Mouse (Mus musculus): ENCODE data around the gene Fbxl20. TPM values are rescaled to one million over a fixed set of nuclear protein-coding genes. Genes with fewer than 3 reads are reported as not detected.

Fbxl20 gene
- total RNA-seq, 1 experiment from 2014 or later, result 26.2 TPM

DNA sequence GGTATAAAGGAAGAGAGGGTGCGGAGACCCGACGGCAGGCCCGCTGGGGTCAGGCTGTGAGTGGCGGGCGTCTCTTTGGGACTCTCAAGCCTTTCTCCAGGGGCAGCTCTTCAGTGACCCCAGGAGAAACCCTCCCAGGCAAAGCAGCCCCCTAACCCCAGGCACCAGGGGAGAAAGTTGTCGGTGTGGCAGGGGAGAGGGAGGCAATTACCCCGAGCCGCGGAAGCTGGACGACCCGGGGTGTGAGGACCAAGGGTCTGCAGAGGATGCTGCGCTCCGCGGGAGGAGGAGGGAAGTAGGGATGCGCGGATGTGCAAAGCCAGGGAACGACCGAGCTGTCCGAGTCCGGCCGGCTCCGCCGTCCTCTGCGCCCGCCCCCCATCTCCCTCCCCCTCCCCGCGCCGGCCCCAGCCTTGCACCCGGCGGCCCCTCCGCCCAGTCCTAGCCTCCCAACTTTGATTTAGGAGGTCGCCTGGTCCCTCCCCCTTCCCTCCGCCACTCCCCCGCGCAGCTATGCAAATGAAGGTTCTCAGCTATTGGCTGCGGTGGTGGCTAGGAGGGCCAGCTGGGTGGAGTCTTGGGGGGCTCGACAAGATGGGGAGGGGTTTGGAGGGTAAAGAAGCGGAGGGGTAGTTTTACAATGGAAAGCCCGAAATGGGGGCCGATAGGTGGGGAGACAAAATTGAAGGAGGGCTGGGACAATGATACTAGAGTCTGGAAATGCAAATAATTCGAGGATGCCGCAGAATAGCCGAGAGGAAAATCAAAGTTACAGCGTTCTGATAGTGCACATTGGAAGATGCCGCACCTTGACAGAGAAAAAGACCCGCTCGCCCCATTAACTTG is 97.0 kb downstream of the Fbxl20 start, which contains the start of gene Stac2:
Stac2 (minus strand) TSS at position 474 of the 846 bp plus-strand sequence.
- ATAC-seq (replicated peaks; ENCODE audit: insufficient number of reproducible peaks, low FRiP score, low TSS enrichment, poor library complexity, severe bottlenecking), result no peak

DNA sequence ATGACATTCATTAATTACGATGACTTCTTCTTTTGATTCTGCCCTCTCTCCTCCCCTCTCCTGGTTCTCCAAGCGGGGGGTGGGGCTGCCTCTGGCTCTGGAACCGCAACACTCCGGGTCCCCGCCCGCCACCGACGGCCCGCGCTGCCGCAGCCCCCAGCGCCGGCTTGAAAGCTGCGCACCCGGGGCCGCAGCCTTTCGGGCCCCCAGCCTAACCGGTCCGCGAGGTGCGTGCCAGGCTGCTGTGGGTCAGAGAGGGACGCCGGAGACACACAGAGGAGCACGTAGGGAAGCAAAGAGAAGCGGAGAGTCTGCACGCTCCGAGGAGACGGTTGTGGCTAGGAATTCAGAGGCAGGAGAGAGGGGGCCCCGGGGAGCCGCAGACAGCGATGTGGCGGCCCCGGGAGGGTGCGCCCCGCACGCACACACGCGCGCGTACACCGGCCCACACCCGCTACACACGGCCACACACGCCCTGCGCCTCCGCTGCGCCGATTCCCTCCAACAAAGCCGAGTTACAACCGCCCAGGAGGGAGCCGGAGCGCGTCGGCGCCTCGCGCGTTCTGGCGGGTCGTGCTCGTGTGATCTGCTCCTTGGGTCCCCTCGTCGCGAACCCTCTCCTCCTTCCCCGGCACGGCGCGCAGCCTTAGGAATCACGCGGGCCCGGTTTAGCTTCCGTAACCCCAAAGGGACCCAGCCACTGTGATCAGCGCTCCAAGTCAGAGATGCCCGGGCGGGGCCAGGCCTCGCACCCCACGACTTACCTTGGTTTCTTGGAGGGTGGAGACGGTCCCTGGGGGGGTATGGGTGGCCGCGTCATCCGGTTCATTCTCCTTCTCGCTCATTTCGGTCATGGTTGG is 97.8 kb downstream of the Fbxl20 start:
- 0 out of 2 replicates have a peak, but pooled peaks have one; percentile 5 for ATAC-seq (replicated peaks; ENCODE audit: insufficient number of reproducible peaks, low FRiP score, low TSS enrichment, poor library complexity, severe bottlenecking)

DNA sequence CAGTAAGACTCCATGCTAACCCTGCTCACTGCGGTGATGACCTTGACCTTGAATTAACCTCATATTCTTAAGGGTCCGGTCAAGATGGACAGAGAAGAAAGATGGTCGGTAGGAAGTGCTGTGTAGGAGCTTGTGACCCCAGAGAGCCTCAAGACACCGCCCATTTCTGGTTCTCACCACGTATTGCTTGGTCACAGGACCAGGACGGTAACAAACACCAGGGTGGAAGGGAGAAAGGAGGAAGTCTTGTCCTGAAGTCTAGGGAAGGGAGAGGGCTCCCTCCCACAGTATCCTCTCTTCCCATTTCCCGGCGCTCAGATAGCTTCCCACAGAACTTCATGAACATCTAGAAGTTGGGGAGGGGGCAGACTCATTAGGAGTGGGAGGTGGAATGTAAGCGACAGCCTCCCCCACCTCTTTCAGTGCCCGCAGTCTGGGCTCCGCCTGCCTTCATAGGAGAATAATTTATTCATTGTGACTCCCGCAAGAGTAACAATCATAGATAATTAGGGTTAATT is 98.5 kb downstream of the Fbxl20 start:
- ATAC-seq (replicated peaks; ENCODE audit: insufficient number of reproducible peaks, low FRiP score, low TSS enrichment, poor library complexity, severe bottlenecking), result no peak

- no peak for ATAC-seq (replicated peaks; ENCODE audit: insufficient number of reproducible peaks, low FRiP score, low TSS enrichment, poor library complexity, severe bottlenecking)
Measured at GRCm38 (mm10) chr11:98050940-98051339, 99.3 kb downstream of the Fbxl20 start.

DNA sequence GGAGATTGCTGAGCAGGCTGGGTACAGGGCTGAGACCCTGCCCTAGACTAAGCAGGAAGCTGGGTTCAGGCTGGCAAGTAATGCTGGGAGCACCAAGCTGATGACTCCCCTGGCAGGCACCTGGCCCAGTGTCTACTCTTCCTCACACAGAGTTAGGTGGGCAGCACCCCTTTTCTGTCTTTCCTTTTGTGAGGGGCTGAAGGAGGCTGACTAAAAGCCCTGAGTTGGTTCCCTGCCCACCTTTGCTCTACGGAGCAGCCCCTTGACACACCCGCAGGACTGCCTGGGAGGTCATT is 99.7 kb downstream of the Fbxl20 start:
- ATAC-seq (replicated peaks; ENCODE audit: insufficient number of reproducible peaks, low FRiP score, low TSS enrichment, poor library complexity, severe bottlenecking), result no peak

- no peak for ATAC-seq (replicated peaks; ENCODE audit: insufficient number of reproducible peaks, low FRiP score, low TSS enrichment, poor library complexity, severe bottlenecking)
Measured at GRCm38 (mm10) chr11:98049672-98050519, 100.3 kb downstream of the Fbxl20 start.

- ATAC-seq (replicated peaks; ENCODE audit: insufficient number of reproducible peaks, low FRiP score, low TSS enrichment, poor library complexity, severe bottlenecking), result no peak
Measured at GRCm38 (mm10) chr11:98047745-98048144, 102.5 kb downstream of the Fbxl20 start.

DNA sequence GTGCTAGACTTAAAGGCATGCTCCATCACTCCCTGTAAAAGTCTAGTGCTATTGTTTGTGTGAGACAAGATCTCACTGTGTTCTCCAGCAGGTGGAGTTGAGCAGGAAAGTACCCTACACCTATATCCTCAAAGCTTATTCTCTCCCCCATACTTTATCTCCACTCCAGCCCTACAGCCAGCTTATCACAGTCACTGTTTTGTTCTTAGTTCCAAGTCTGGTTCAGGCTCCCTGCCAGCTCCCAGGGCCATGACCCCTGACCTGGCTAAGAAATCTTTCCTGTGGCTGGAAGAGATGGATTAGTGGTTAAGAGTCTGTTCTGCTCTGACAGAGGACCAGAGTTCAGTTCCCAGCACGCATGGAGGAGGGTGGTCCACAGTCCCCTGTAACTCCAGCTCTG is 103.7 kb downstream of the Fbxl20 start:
- no peak for ATAC-seq (replicated peaks; ENCODE audit: insufficient number of reproducible peaks, low FRiP score, low TSS enrichment, poor library complexity, severe bottlenecking)

DNA sequence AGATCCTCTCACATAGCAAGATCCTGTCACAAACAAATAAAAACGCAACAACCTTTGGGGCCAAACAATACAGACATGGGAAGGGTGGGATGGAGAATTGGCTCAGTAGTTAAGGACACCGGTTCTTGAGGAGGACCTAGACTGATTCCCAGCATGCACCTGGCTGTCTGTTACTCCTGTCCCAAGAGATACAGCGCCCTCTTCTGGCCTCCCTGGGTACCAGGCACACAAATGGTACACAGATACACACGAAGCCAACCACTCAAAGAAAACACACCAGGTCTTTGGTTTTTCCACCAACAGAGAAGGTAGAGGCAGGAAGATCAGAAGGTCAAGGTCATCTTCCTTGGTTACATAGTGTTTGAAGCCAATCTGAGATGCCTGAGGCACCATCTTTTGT is 104.6 kb downstream of the Fbxl20 start:
- no peak for ATAC-seq (replicated peaks; ENCODE audit: insufficient number of reproducible peaks, low FRiP score, low TSS enrichment, poor library complexity, severe bottlenecking)

GRCm38 (mm10) chr11:98044074-98044473 is 106.1 kb downstream of the Fbxl20 start:
- no peak for ATAC-seq (replicated peaks; ENCODE audit: insufficient number of reproducible peaks, low FRiP score, low TSS enrichment, poor library complexity, severe bottlenecking)

DNA sequence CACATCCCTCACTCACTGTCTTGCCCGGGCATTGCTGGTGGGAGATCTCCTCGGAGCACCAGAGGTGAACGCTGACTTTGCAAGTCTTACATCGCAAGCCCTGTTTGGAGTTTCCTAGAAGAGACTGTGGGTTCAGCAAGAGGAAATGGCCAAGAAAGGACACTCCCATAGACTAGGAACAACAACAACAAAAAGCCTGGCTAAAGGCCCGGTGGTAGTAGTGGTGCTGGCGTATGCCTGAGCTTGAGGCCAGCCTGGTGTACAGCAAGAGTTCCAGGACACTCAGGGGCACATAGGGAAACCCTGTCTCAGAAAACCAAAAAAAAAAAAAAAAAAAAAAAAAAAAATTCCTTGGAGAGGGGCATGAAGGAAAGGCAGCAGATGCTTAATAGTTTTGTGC is 107.5 kb downstream of the Fbxl20 start:
- ATAC-seq (replicated peaks; ENCODE audit: insufficient number of reproducible peaks, low FRiP score, low TSS enrichment, poor library complexity, severe bottlenecking), result no peak

GRCm38 (mm10) chr11:98040975-98041374 is 109.2 kb downstream of the Fbxl20 start:
- no peak for ATAC-seq (replicated peaks; ENCODE audit: insufficient number of reproducible peaks, low FRiP score, low TSS enrichment, poor library complexity, severe bottlenecking)

GRCm38 (mm10) chr11:98037871-98038270 is 112.3 kb downstream of the Fbxl20 start:
- ATAC-seq (replicated peaks; ENCODE audit: insufficient number of reproducible peaks, low FRiP score, low TSS enrichment, poor library complexity, severe bottlenecking), result no peak

DNA sequence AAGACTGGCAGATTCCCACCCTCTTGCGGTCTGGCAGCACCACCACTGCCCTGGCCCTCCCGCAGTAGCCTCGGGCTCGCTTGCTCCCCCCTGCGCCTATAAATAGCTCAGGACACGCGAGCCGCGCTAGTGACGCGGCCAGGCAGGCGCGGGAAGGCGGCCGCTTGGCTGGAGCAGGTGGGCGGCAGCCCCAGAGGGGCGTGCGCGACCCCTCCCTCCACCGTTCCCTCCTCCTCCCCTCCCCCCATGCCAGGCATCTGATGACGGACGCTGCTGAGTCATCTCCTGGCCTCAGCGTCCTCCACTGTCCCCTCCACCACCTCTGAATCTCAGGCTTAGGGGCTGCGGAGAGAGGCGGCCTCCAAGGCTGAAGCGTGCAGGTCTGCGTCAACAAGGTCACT is 114.2 kb downstream of the Fbxl20 start:
- ATAC-seq (replicated peaks; ENCODE audit: insufficient number of reproducible peaks, low FRiP score, low TSS enrichment, poor library complexity, severe bottlenecking), result no peak

- ATAC-seq (replicated peaks; ENCODE audit: insufficient number of reproducible peaks, low FRiP score, low TSS enrichment, poor library complexity, severe bottlenecking), result no peak
Measured at GRCm38 (mm10) chr11:98034840-98035239, 115.4 kb downstream of the Fbxl20 start.

GRCm38 (mm10) chr11:98034061-98034460 is 116.1 kb downstream of the Fbxl20 start:
- no peak for ATAC-seq (replicated peaks; ENCODE audit: insufficient number of reproducible peaks, low FRiP score, low TSS enrichment, poor library complexity, severe bottlenecking)
